Mouse (Mus musculus): Measurements from ENCODE around the gene Oit1. TPM values are rescaled to one million over a fixed set of nuclear protein-coding genes. Genes with fewer than 3 reads are reported as not detected.

The Oit1 gene
- 0.24 and 0.42 TPM in 2 replicates for polyA plus RNA-seq (2016; fragmentation: Nextera tagmentation; extraction: Ambion mirVana)

DNA sequence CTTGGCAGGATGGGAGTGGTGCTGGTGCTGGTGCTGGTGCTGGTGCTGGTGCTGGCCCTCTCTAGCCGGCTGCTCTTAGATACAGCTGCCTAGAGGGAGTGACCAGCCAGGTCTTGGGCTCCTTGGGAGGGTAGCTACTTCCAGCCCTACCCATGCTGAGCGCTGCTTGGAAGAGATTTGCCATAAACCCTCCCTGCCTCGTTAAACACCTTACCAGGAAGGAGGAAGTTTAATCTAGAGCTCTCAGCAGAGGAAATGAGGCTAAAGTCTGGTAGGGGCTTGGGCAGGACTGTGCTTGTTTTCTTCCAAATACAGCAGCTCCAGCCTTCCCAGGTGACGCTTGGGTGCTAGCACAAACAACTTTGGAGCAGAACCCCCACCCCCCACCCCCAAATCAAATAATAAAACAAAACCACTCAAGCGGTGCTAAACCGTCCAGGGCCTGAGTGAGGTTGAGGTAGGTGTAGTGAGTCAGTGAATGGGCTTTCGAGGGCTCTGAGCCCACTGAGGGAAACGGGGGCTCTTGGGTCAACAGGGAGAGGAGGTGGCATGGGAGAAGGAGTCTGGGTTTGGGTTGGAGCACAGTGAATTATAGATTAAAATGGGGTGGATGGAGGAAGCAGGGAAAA lies at the start of gene Oit1:
Oit1 (minus strand) TSS at position 70 of the 629 bp plus-strand sequence.
- 67% methylated on average over 8 of the region's 8 CpGs for WGBS
- H3K27me3 ChIP-seq (replicated peaks; ENCODE audit: low read depth, poor library complexity, severe bottlenecking): no peaks in the 10 kb centered on the region
- H3K4me3 ChIP-seq: no peak within 1 kb of the TSS
- no peaks in the 10 kb centered on the region for H3K4me1 ChIP-seq
- no peak for DNase-seq (ENCODE audit: low spot score)
- no peaks in the 10 kb centered on the region for H3K36me3 ChIP-seq (replicated peaks)
- no peaks in the 10 kb centered on the region for H3K9me3 ChIP-seq
- no peak within 1 kb of the TSS for H3K27ac ChIP-seq (replicated peaks)

GRCm38 (mm10) chr14:8422833-8423232 lies 44.3 kb upstream of the Oit1 start:
- no peak for DNase-seq (ENCODE audit: low spot score)
- WGBS: 83% methylated on average over 3 of the region's 3 CpGs
- Histone ChIP-seq H3K27ac (replicated peaks) (no peak overlapping the region), H3K27me3 (replicated peaks; ENCODE audit: low read depth, poor library complexity, severe bottlenecking) (no peaks in the 10 kb centered on the region), H3K4me3 (no peak overlapping the region), H3K36me3 (replicated peaks) (no peaks in the 10 kb centered on the region), H3K9me3 (no peaks in the 10 kb centered on the region), H3K4me1 (peaks cover 22% of the 10 kb centered on the region)

- 31% methylated on average over 10 of the region's 10 CpGs for whole genome bisulfite sequencing
- H3K4me3 ChIP-seq: peak overlapping the region; percentile 35
- peak; percentile 36 for DNase-seq (ENCODE audit: low spot score)
- H3K9me3 ChIP-seq: no peaks in the 10 kb centered on the region
- H3K36me3 ChIP-seq (replicated peaks): no peaks in the 10 kb centered on the region
- no peaks in the 10 kb centered on the region for H3K27me3 ChIP-seq (replicated peaks; ENCODE audit: low read depth, poor library complexity, severe bottlenecking)
- peak overlapping the region; percentile 55 for H3K27ac ChIP-seq (replicated peaks)
- peaks cover 22% of the 10 kb centered on the region for H3K4me1 ChIP-seq
Observed at GRCm38 (mm10) chr14:8421199-8421787, 42.7 kb upstream of the Oit1 start.

DNA sequence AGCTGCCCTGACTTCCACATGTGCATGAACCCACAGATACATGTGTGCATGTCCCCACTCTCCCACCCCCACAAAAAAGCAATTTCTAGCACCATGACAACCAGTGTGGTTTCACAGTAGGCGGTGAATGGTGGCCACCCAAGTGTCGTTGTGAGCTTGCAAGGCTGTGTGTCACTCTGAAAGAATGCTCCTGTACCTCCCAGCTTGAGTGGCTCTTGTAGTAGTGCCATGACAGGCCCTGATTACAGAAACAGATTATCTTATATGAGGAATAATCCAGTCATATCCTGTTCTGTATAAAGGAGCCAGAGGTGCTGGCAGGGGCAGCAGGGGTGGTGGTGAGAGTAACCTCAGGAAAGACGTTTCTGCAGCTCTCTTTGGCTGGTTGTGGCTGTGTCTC lies 40.1 kb upstream of the Oit1 start:
- no peak overlapping the region for H3K4me3 ChIP-seq
- no peaks in the 10 kb centered on the region for H3K9me3 ChIP-seq
- H3K36me3 ChIP-seq (replicated peaks): no peaks in the 10 kb centered on the region
- H3K27me3 ChIP-seq (replicated peaks; ENCODE audit: low read depth, poor library complexity, severe bottlenecking): no peaks in the 10 kb centered on the region
- no peak overlapping the region for H3K27ac ChIP-seq (replicated peaks)
- peaks cover 22% of the 10 kb centered on the region for H3K4me1 ChIP-seq
- 84% methylated on average over 3 of the region's 3 CpGs for WGBS
- DNase-seq (ENCODE audit: low spot score): no peak

GRCm38 (mm10) chr14:8405946-8406345 lies 27.4 kb upstream of the Oit1 start:
- 54% methylated on average over 6 of the region's 6 CpGs for WGBS

GRCm38 (mm10) chr14:8403310-8403709 lies 24.8 kb upstream of the Oit1 start:
- H3K36me3 ChIP-seq (replicated peaks): no peaks in the 10 kb centered on the region
- H3K4me1 ChIP-seq: peaks cover 23% of the 10 kb centered on the region
- H3K4me3 ChIP-seq: no peak overlapping the region
- WGBS: 75% methylated on average over 3 of the region's 3 CpGs
- DNase-seq (ENCODE audit: low spot score): no peak
- no peaks in the 10 kb centered on the region for H3K9me3 ChIP-seq
- H3K27me3 ChIP-seq (replicated peaks; ENCODE audit: low read depth, poor library complexity, severe bottlenecking): no peaks in the 10 kb centered on the region
- H3K27ac ChIP-seq (replicated peaks): no peak overlapping the region

More at GRCm38 (mm10) chr14:8405946-8406345, 27.4 kb upstream of the Oit1 start:
- Histone ChIP-seq H3K4me1 (peaks cover 23% of the 10 kb centered on the region), H3K9me3 (no peaks in the 10 kb centered on the region), H3K27ac (replicated peaks) (no peak overlapping the region), H3K36me3 (replicated peaks) (no peaks in the 10 kb centered on the region), H3K27me3 (replicated peaks; ENCODE audit: low read depth, poor library complexity, severe bottlenecking) (no peaks in the 10 kb centered on the region), H3K4me3 (no peak overlapping the region)
- DNase-seq (ENCODE audit: low spot score): peak; percentile 44

- H3K36me3 ChIP-seq (replicated peaks): no peaks in the 10 kb centered on the region
- H3K27me3 ChIP-seq (replicated peaks; ENCODE audit: low read depth, poor library complexity, severe bottlenecking): no peaks in the 10 kb centered on the region
- no peaks in the 10 kb centered on the region for H3K4me1 ChIP-seq
Observed at GRCm38 (mm10) chr14:8398507-8398906, 20.0 kb upstream of the Oit1 start.

GRCm38 (mm10) chr14:8395690-8396287 lies 17.2 kb upstream of the Oit1 start:
- Histone ChIP-seq H3K4me1 (no peaks in the 10 kb centered on the region), H3K27me3 (replicated peaks; ENCODE audit: low read depth, poor library complexity, severe bottlenecking) (no peaks in the 10 kb centered on the region), H3K36me3 (replicated peaks) (no peaks in the 10 kb centered on the region), H3K9me3 (no peaks in the 10 kb centered on the region), H3K27ac (replicated peaks) (no peak overlapping the region), H3K4me3 (no peak overlapping the region)
- 85% methylated on average over 7 of the region's 7 CpGs for WGBS
- DNase-seq (ENCODE audit: low spot score): no peak

More at GRCm38 (mm10) chr14:8398507-8398906, 20.0 kb upstream of the Oit1 start:
- no peak for DNase-seq (ENCODE audit: low spot score)
- no peaks in the 10 kb centered on the region for H3K9me3 ChIP-seq
- no peak overlapping the region for H3K4me3 ChIP-seq
- H3K27ac ChIP-seq (replicated peaks): no peak overlapping the region

GRCm38 (mm10) chr14:8392181-8392825 lies 13.7 kb upstream of the Oit1 start:
- Histone ChIP-seq H3K4me3 (no peak overlapping the region), H3K36me3 (replicated peaks) (no peaks in the 10 kb centered on the region), H3K27me3 (replicated peaks; ENCODE audit: low read depth, poor library complexity, severe bottlenecking) (no peaks in the 10 kb centered on the region), H3K4me1 (no peaks in the 10 kb centered on the region), H3K9me3 (no peaks in the 10 kb centered on the region), H3K27ac (replicated peaks) (no peak overlapping the region)
- 63% methylated on average over 6 of the region's 6 CpGs for WGBS
- DNase-seq (ENCODE audit: low spot score): no peak

DNA sequence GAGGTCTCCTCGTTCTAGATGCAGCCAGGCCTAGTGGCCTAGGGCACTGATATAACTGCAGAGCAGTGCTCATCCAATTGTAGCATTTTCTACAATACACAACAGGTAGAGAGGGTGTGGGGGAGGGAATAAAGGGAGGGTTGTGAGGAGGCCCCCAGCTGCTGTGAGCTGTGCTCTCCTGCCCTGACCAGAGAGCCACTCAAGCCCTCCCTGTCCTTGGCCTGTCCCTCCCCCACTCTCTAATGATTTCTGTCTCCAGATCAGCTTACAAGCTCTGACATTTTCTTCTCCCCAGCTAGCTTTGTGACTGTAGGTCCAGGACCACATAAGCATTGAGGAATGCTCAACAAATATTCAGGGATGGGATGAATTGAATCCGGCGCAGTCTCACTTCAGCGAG lies 9.2 kb downstream of the Oit1 start:
- no peak for DNase-seq (ENCODE audit: low spot score)
- H3K9me3 ChIP-seq: no peaks in the 10 kb centered on the region
- peak overlapping the region; percentile 68 for H3K27ac ChIP-seq (replicated peaks)
- no peaks in the 10 kb centered on the region for H3K27me3 ChIP-seq (replicated peaks; ENCODE audit: low read depth, poor library complexity, severe bottlenecking)
- WGBS: 79% methylated on average over 4 of the region's 4 CpGs
- H3K4me1 ChIP-seq: peaks cover 47% of the 10 kb centered on the region
- no peak overlapping the region for H3K4me3 ChIP-seq
- H3K36me3 ChIP-seq (replicated peaks): no peaks in the 10 kb centered on the region

GRCm38 (mm10) chr14:8368900-8369299 lies 9.7 kb downstream of the Oit1 start:
- WGBS: 84% methylated on average over 1 of the region's 1 CpGs
- Histone ChIP-seq H3K4me3 (no peak overlapping the region), H3K27ac (replicated peaks) (peak overlapping the region; percentile 68), H3K9me3 (no peaks in the 10 kb centered on the region), H3K27me3 (replicated peaks; ENCODE audit: low read depth, poor library complexity, severe bottlenecking) (no peaks in the 10 kb centered on the region), H3K36me3 (replicated peaks) (no peaks in the 10 kb centered on the region), H3K4me1 (peaks cover 47% of the 10 kb centered on the region)
- DNase-seq (ENCODE audit: low spot score): no peak

- Histone ChIP-seq H3K27me3 (replicated peaks; ENCODE audit: low read depth, poor library complexity, severe bottlenecking) (no peaks in the 10 kb centered on the region), H3K27ac (replicated peaks) (peak overlapping the region; percentile 78), H3K36me3 (replicated peaks) (no peaks in the 10 kb centered on the region), H3K4me3 (no peak overlapping the region), H3K9me3 (no peaks in the 10 kb centered on the region), H3K4me1 (peaks cover 47% of the 10 kb centered on the region)
- DNase-seq (ENCODE audit: low spot score): peak; percentile 38
- 24% methylated on average over 4 of the region's 4 CpGs for WGBS
Observed at GRCm38 (mm10) chr14:8367727-8368520, 10.6 kb downstream of the Oit1 start.

All from embryonic facial prominence, embryonic 10.5 days (tissue).